Comparison of ENCODE assay signal across 14 mouse cellular contexts in the genomic region with DNA sequence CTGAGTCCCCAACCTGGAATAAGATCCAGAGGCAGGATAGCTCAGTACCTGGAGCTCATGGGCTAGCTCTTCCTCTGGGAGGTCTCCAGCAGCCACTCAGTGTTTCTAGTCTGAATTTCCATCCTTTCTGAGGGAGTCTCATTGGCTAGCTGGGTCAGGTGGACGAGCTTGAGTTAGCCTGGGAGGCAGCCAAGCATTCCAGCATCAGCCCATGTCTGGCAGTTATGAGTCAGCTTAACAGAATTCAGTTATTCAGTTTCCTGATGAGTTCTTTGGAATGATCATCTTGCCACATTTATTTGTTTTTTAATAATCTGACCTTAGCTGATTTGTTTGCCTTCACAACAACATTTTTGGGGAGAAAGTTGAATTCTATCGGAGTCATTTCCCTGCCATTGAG. TPM values are rescaled to one million over a fixed set of nuclear protein-coding genes. Genes with fewer than 3 reads are reported as not detected.
DNase-seq lines count a peak whose midpoint lies in the region; ATAC-seq and TF ChIP-seq lines count a peak whose summit lies in the region.
"Had no signal": no experiment of that assay in that cellular context is flagged by ENCODE, and none has a peak within 500 bp of the region (broad histone marks: within the 10 kb centered on the region; RNA-seq: fewer than 3 reads in every experiment).

No protein-coding gene starts in this region.

- H3K27me3 ChIP-seq in heart, postnatal 0 days (ENCODE audit: control insufficient read depth, insufficient read depth, low read length): no peaks in the 10 kb centered on the region
- no peaks in the 10 kb centered on the region for H3K27me3 ChIP-seq in heart, embryonic 10.5 days (ENCODE audit: insufficient read depth, poor library complexity, severe bottlenecking)
- no peaks in the 10 kb centered on the region for H3K27me3 ChIP-seq in lung, postnatal 0 days (replicated peaks; ENCODE audit: insufficient read depth, low read length)
- H3K27me3 ChIP-seq: lung, embryonic 15.5 days had no signal

- H3K9me3 ChIP-seq in heart, postnatal 0 days (replicated peaks; ENCODE audit: control insufficient read depth, low read length): no peaks in the 10 kb centered on the region
- no peaks in the 10 kb centered on the region for H3K9me3 ChIP-seq in heart, embryonic 10.5 days
- H3K9me3 ChIP-seq in lung, postnatal 0 days (ENCODE audit: low read length): no peaks in the 10 kb centered on the region
- H3K9me3 ChIP-seq: lung, embryonic 15.5 days had no signal

- no peaks in the 10 kb centered on the region for H3K36me3 ChIP-seq in heart, postnatal 0 days (replicated peaks; ENCODE audit: control insufficient read depth, insufficient read depth, low read length)
- no peaks in the 10 kb centered on the region for H3K36me3 ChIP-seq in heart, embryonic 10.5 days
- H3K36me3 ChIP-seq in lung, postnatal 0 days (ENCODE audit: insufficient read depth, low read length): no peaks in the 10 kb centered on the region
- H3K36me3 ChIP-seq: lung, embryonic 15.5 days had no signal

- DNase-seq in heart, postnatal 0 days (ENCODE audit: low spot score): peak; percentile 66
- no peak for DNase-seq in heart, embryonic 10.5 days (ENCODE audit: low spot score)
- peak; percentile 62 for DNase-seq in lung, postnatal 0 days (ENCODE audit: low spot score)
- DNase-seq in lung, postnatal 25 days (ENCODE audit: low spot score): no peak
- peak; percentile 88 for DNase-seq in adipocyte (ENCODE audit: low spot score)
- peak; percentile 29 for DNase-seq in gastrocnemius, postnatal 25 days
- no peak for DNase-seq in ovary, postnatal 14 days (ENCODE audit: low spot score)
- DNase-seq in layer of hippocampus, postnatal 25 days (ENCODE audit: extremely low spot score in 1 of 2, low spot score in 1 of 2): no peak
- DNase-seq: retina, postnatal 1 day had no signal

- H3K4me1 ChIP-seq in heart, postnatal 0 days (ENCODE audit: control insufficient read depth, insufficient read depth): no peaks in the 10 kb centered on the region
- H3K4me1 ChIP-seq in heart, embryonic 10.5 days: no peaks in the 10 kb centered on the region
- no peaks in the 10 kb centered on the region for H3K4me1 ChIP-seq in lung, postnatal 0 days (ENCODE audit: insufficient read depth, low read depth, low read length)
- H3K4me1 ChIP-seq: lung, embryonic 15.5 days had no signal

- H3K4me2 ChIP-seq in heart, postnatal 0 days (ENCODE audit: low read depth, low read length): no peak overlapping the region
- no peak overlapping the region for H3K4me2 ChIP-seq in lung, postnatal 0 days (replicated peaks; ENCODE audit: low read depth, low read length)
- H3K4me2 ChIP-seq: lung, embryonic 15.5 days had no signal

- no peak for TF ChIP-seq EP300 in heart, postnatal 0 days (IDR thresholded peaks at IDR 0.05; ENCODE audit: low read depth)
- TF ChIP-seq EP300 in lung, postnatal 0 days (IDR thresholded peaks at IDR 0.05): no peak

- no peak overlapping the region for H3K9ac ChIP-seq in heart, postnatal 0 days (replicated peaks; ENCODE audit: low read depth, low read length)
- H3K9ac ChIP-seq in lung, postnatal 0 days (replicated peaks; ENCODE audit: low read depth): no peak overlapping the region
- H3K9ac ChIP-seq: lung, embryonic 15.5 days had no signal

- ATAC-seq in heart, postnatal 0 days (ENCODE audit: insufficient read depth, low read depth): no peak
- peak; percentile 56 for ATAC-seq in lung, postnatal 0 days
- ATAC-seq: forebrain, embryonic 14.5 days had no signal

- WGBS in heart, postnatal 0 days: 50% methylated on average over 2 of the region's 2 CpGs
- 76% methylated on average over 2 of the region's 2 CpGs for WGBS in heart, embryonic 10.5 days
- 55% methylated on average over 2 of the region's 2 CpGs for WGBS in lung, postnatal 0 days

- H3K4me3 ChIP-seq in heart, postnatal 0 days (ENCODE audit: low read depth, low read length): no peak overlapping the region
- no peak overlapping the region for H3K4me3 ChIP-seq in heart, embryonic 10.5 days
- no peak overlapping the region for H3K4me3 ChIP-seq in lung, postnatal 0 days (ENCODE audit: low read depth, low read length)
- H3K4me3 ChIP-seq: lung, embryonic 15.5 days had no signal

- no peak for TF ChIP-seq CTCF in heart, postnatal 0 days (IDR thresholded peaks at IDR 0.05; ENCODE audit: low read depth)
- TF ChIP-seq CTCF in lung, postnatal 0 days (IDR thresholded peaks at IDR 0.05): no peak

- no peak overlapping the region for H3K27ac ChIP-seq in heart, postnatal 0 days (ENCODE audit: low read depth)
- H3K27ac ChIP-seq in heart, embryonic 10.5 days: no peak overlapping the region
- H3K27ac ChIP-seq in lung, postnatal 0 days (ENCODE audit: low read length): no peak overlapping the region
- H3K27ac ChIP-seq: lung, embryonic 15.5 days had no signal

RNA-seq across cellular contexts. Expression of gene Ccl9, which starts 14.7 kb away (rescaled TPM):
- total RNA-seq in heart, postnatal 0 days (2014; rRNA removed; ENCODE audit: low replicate concordance): 3.5 and 8.6 TPM in 2 replicates
- polyA plus RNA-seq in heart, postnatal 0 days (2015; fragmentation: Nextera tagmentation; extraction: Ambion mirVana): 2.2 and 3.6 TPM in 2 replicates
- 0.41 and 0.97 TPM in 2 replicates for polyA plus RNA-seq in heart, embryonic 10.5 days (2016; fragmentation: Nextera tagmentation; extraction: Ambion mirVana)
- 29.8 and 36.6 TPM in 2 replicates for polyA plus RNA-seq in lung, postnatal 0 days (2015; fragmentation: Nextera tagmentation; extraction: Ambion mirVana)
- 1 to 10 TPM; 4.0 to 5.0 TPM for total RNA-seq in gastrocnemius, postnatal 25 days (2021)
- total RNA-seq in layer of hippocampus, postnatal 25 days (2021): 1 to 10 TPM; 3.9 to 5.1 TPM

RNA-seq across cellular contexts. Expression of gene Ccl6, which starts 29.1 kb away (rescaled TPM):
- 2.2 TPM in 1 of 2 replicates, not detected in the other for total RNA-seq in heart, postnatal 0 days (2014; rRNA removed; ENCODE audit: low replicate concordance)
- 5.1 and 5.5 TPM in 2 replicates for polyA plus RNA-seq in heart, postnatal 0 days (2015; fragmentation: Nextera tagmentation; extraction: Ambion mirVana)
- polyA plus RNA-seq in heart, embryonic 10.5 days (2016; fragmentation: Nextera tagmentation; extraction: Ambion mirVana): 0.64 and 2.5 TPM in 2 replicates
- polyA plus RNA-seq in lung, postnatal 0 days (2015; fragmentation: Nextera tagmentation; extraction: Ambion mirVana): 413 and 421 TPM in 2 replicates
- total RNA-seq in gastrocnemius, postnatal 25 days (2021): 1 to 10 TPM; 4.7 to 8.4 TPM
- 1 to 10 TPM; 1.7 to 2.5 TPM for total RNA-seq in layer of hippocampus, postnatal 25 days (2021)

RNA-seq across cellular contexts. Expression of gene Ccl5, which starts 33.4 kb away (rescaled TPM):
- total RNA-seq in heart, postnatal 0 days (2014; rRNA removed; ENCODE audit: low replicate concordance): not detected in 2 replicates
- polyA plus RNA-seq in heart, postnatal 0 days (2015; fragmentation: Nextera tagmentation; extraction: Ambion mirVana): 0.31 and 0.65 TPM in 2 replicates
- not detected in 2 replicates for polyA plus RNA-seq in heart, embryonic 10.5 days (2016; fragmentation: Nextera tagmentation; extraction: Ambion mirVana)
- polyA plus RNA-seq in lung, postnatal 0 days (2015; fragmentation: Nextera tagmentation; extraction: Ambion mirVana): 3.3 and 5.9 TPM in 2 replicates
- total RNA-seq in gastrocnemius, postnatal 25 days (2021): not detected
- not detected for total RNA-seq in layer of hippocampus, postnatal 25 days (2021)
- total RNA-seq: layer of hippocampus, postnatal 10 days had no signal

RNA-seq across cellular contexts. Expression of gene Heatr9, which starts 41.8 kb away (rescaled TPM):
- total RNA-seq in heart, postnatal 0 days (2014; rRNA removed; ENCODE audit: low replicate concordance): not detected in 2 replicates
- polyA plus RNA-seq in heart, postnatal 0 days (2015; fragmentation: Nextera tagmentation; extraction: Ambion mirVana): not detected in 2 replicates
- not detected in 2 replicates for polyA plus RNA-seq in heart, embryonic 10.5 days (2016; fragmentation: Nextera tagmentation; extraction: Ambion mirVana)
- polyA plus RNA-seq in lung, postnatal 0 days (2015; fragmentation: Nextera tagmentation; extraction: Ambion mirVana): not detected in 2 replicates
- total RNA-seq in gastrocnemius, postnatal 25 days (2021): not detected
- not detected for total RNA-seq in layer of hippocampus, postnatal 25 days (2021)
- total RNA-seq: common myeloid progenitor, adult 5-6 weeks; heart, postnatal 14 days; layer of hippocampus, postnatal 10 days had no signal
- polyA plus RNA-seq: forebrain, embryonic 14.5 days; lung, embryonic 15.5 days had no signal

Comparison
In these comparisons a context has a peak if more than half of its experiments do, and no peak if none do; other contexts are left out.
1. DNase-seq: peak in heart, postnatal 0 days (single experiment), lung, postnatal 0 days (single experiment), adipocyte (single experiment) and gastrocnemius, postnatal 25 days (single experiment); none in heart, embryonic 10.5 days (single experiment), lung, postnatal 25 days (single experiment), ovary, postnatal 14 days (single experiment) and layer of hippocampus, postnatal 25 days (0 of 2).